Mouse (Mus musculus) thymus, adult 2 months (tissue): ENCODE measurements at regions not wholly inside any gene's neighbourhood (a gene's known extent, or its start where the extent isn't known, plus 50 kb on each side); places are given as distances from the start of the nearest gene placed in this dataset.

Experiments used
- CTCF ChIP-seq: fragments of 200-500 bp; IDR thresholded peaks from 2 replicates; pipeline ENCODE4 v1.5.1; 2012; ENCODE audit warnings: mild to moderate bottlenecking, control low read depth, low read length, moderate library complexity, borderline replicate concordance; ENCODE audit not compliant: control insufficient read depth, poor library complexity, insufficient read depth; ENCODE audit errors: extremely low read depth
- POLR2A ChIP-seq: fragments of 200-500 bp; IDR thresholded peaks from 2 replicates; pipeline ENCODE4 v1.6.1; 2012; ENCODE audit warnings: mild to moderate bottlenecking, low read length, control low read depth, moderate library complexity; ENCODE audit not compliant: control insufficient read depth, poor library complexity, insufficient read depth; ENCODE audit errors: extremely low read depth

GRCm38 (mm10) chr13:52046700-52047099 lies 200.2 kb downstream of the Gadd45g start:
- TF ChIP-seq CTCF (no peak), POLR2A (no peak)
